Mouse (Mus musculus): Measurements from ENCODE around the gene Ccnd2. TPM values are rescaled to one million over a fixed set of nuclear protein-coding genes. Genes with fewer than 3 reads are reported as not detected.
A peak's percentile ranks its signal among the peaks of the same experiment; 100 is the strongest.

Ccnd2 gene
- total and polyA plus RNA-seq, 3 experiments = 67.3 to 407 (median 198) TPM

DNA sequence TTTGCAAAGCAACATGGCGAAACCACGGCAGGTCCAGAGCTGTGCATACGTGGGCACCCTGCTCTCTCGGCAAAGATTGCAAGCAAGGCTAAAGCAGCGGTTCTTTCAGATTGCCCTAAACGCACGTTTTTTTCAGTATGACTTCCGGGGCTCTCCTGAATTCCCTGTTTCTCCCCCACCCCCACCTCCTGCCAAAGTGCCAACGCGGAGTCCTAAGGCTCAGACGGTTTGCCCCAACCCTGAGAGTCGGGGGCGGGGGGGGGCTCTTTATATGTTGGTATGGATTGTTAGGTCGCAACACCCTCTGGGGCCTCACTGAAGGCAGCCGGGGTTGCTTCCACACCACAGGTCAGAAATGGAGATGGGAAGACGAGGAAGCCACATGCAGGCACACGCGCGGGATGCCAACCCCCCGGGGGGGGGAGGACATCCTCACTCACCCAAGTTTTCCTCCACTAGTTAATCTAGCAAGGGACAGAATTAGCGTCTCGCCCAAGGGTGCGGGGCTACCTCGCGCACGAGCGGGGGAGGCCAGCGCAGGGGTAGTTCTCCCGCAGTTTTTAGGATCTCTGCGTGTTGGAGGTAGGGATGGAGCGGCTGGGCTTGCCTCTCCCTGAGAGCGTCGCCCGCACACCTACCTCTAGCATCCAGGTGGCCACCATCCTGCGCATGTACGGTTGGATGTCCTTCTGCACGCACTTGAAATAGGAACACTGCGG lies 1.9 kb downstream of the Ccnd2 start (continued):
- no peak for TF ChIP-seq E2F4 (IDR thresholded peaks at IDR 0.05; ENCODE audit: borderline replicate concordance, low read depth, low read length)
- no peak for TF ChIP-seq HCFC1 (IDR thresholded peaks at IDR 0.05; ENCODE audit: low read depth, low read length)
- no peak for TF ChIP-seq ZKSCAN1 (IDR thresholded peaks at IDR 0.05; ENCODE audit: low read depth, low read length)
- TF ChIP-seq GATA1 (IDR thresholded peaks at IDR 0.05; ENCODE audit: low read depth, low read length) = no peak
- 0 out of 2 replicates have a peak, but pooled peaks have one; percentile 17 for TF ChIP-seq CHD1 (IDR thresholded peaks at IDR 0.05; ENCODE audit: low read depth, low read length)
- TF ChIP-seq BHLHE40 (IDR thresholded peaks at IDR 0.05; ENCODE audit: borderline replicate concordance, low read depth, low read length) = peak; percentile 38; the same call in 1 of the 2 replicates
- TF ChIP-seq JUND (IDR thresholded peaks at IDR 0.05; ENCODE audit: low read depth, low read length) = no peak
- TF ChIP-seq UBTF (IDR thresholded peaks at IDR 0.05; ENCODE audit: borderline replicate concordance, insufficient read depth, low read depth, low read length) = no peak
- TF ChIP-seq CTCF (IDR thresholded peaks at IDR 0.05 in 2 of 3, conservative IDR thresholded peaks at IDR 0.05 in 1 of 3; ENCODE audit: control insufficient read depth in 1 of 3, insufficient read depth in 1 of 3, low read depth in 2 of 3, low read length in 3 of 3, poor library complexity in 1 of 3, severe bottlenecking in 1 of 3) = no peak

DNA sequence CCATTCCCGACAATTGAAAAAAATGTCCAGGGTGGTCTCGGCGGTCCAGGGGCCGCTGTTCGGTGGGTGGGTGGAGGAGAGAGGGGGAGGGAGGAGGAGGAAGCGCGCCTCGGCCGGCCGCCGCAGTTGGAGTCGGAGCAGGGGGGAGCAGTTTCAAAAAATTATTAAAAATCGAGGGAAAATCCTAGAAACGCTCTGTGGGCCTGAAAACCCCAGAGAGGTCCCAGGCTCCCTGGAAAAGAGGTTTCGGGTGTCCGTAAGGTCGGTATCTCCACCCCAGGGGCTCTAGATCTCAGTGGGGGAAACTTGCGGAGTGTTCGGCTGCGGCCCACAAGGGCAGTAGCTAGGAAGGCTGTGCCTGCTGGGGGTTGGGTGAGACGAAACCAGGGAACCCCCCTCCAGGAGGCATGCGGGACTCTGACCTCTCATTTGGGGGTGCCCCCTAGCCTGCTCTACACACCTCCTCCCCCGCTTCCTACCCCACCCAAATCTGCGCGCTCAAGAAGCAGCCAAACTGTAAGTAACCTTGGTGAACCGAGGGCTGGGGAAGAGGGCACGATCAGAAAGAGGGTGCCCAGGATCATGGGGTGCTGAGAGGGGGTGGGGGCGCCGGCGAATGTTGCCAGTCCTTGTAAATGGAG lies 2.6 kb downstream of the Ccnd2 start:
- H3K4me1 ChIP-seq (ENCODE audit: control insufficient read depth in 1 of 2, insufficient read depth in 2 of 2, low read length in 2 of 2) = peaks cover 17 to 42% of the 10 kb centered on the region in 2 experiments
- H3K27me3 ChIP-seq (ENCODE audit: control insufficient read depth in 1 of 2, insufficient read depth in 2 of 2, low read length in 2 of 2) = no peaks in the 10 kb centered on the region
- peaks cover 36% of the 10 kb centered on the region for H3K79me2 ChIP-seq (ENCODE audit: control insufficient read depth, insufficient read depth, low read length, poor library complexity)
- peaks cover 5 to 38% of the 10 kb centered on the region in 2 experiments for H3K36me3 ChIP-seq (ENCODE audit: control insufficient read depth in 1 of 2, insufficient read depth in 2 of 2, low read length in 2 of 2)
- peak overlapping the region; percentile 90 for H3K27ac ChIP-seq (ENCODE audit: control insufficient read depth, low read depth, low read length)
- peak in 1 of 2 experiments; percentile 3; a peak in 1 of 4 replicates for TF ChIP-seq EP300 (IDR thresholded peaks at IDR 0.05; ENCODE audit: low read depth in 1 of 2, low read length in 2 of 2)
- TF ChIP-seq MAX (IDR thresholded peaks at IDR 0.05; ENCODE audit: low read length) = no peak
- no peak for TF ChIP-seq MEF2A (IDR thresholded peaks at IDR 0.05; ENCODE audit: extremely low read depth, insufficient replicate concordance, low read depth, low read length, poor library complexity, severe bottlenecking)
- TF ChIP-seq TBP (IDR thresholded peaks at IDR 0.05; ENCODE audit: low read depth, low read length) = no peak
- no peak for TF ChIP-seq BHLHE40 (IDR thresholded peaks at IDR 0.05; ENCODE audit: borderline replicate concordance, low read depth, low read length)
- no peak for TF ChIP-seq MYB (IDR thresholded peaks at IDR 0.05; ENCODE audit: low read depth, low read length)
- TF ChIP-seq MAZ (IDR thresholded peaks at IDR 0.05; ENCODE audit: low read depth, low read length) = no peak; the same call in 1 of the 2 replicates
- no peak for TF ChIP-seq GATA1 (IDR thresholded peaks at IDR 0.05; ENCODE audit: low read depth, low read length)
- TF ChIP-seq E2F4 (IDR thresholded peaks at IDR 0.05; ENCODE audit: borderline replicate concordance, low read depth, low read length) = no peak
- peak; percentile 17; the same call in 1 of the 2 replicates for TF ChIP-seq NELFE (IDR thresholded peaks at IDR 0.05; ENCODE audit: low read depth, low read length)
- TF ChIP-seq CHD2 (IDR thresholded peaks at IDR 0.05; ENCODE audit: low read length) = no peak
- TF ChIP-seq ELF1 (IDR thresholded peaks at IDR 0.05; ENCODE audit: low read depth, low read length) = no peak
- TF ChIP-seq ZNF384 (IDR thresholded peaks at IDR 0.05; ENCODE audit: low read depth, low read length) = no peak
- TF ChIP-seq KAT2A (conservative IDR thresholded peaks at IDR 0.05; ENCODE audit: low read depth, low read length) = no peak
- TF ChIP-seq CHD1 (IDR thresholded peaks at IDR 0.05; ENCODE audit: low read depth, low read length) = peak; percentile 65; the same call in 1 of the 2 replicates
- TF ChIP-seq MYC (IDR thresholded peaks at IDR 0.05; ENCODE audit: low read depth, low read length) = no peak; the same call in 1 of the 2 replicates
- TF ChIP-seq NRF1 (IDR thresholded peaks at IDR 0.05; ENCODE audit: insufficient read depth, low read depth, low read length, poor library complexity, severe bottlenecking) = no peak
- TF ChIP-seq ETS1 (IDR thresholded peaks at IDR 0.05; ENCODE audit: low read depth, low read length) = peak; percentile 17; the same call in 1 of the 2 replicates
- peak in 1 of 2 experiments; percentile 52; a peak in 1 of 4 replicates for TF ChIP-seq POLR2A (IDR thresholded peaks at IDR 0.05; ENCODE audit: control insufficient read depth in 1 of 2, insufficient read depth in 1 of 2, low read depth in 1 of 2, low read length in 2 of 2, poor library complexity in 1 of 2)
- TF ChIP-seq ZMIZ1 (IDR thresholded peaks at IDR 0.05; ENCODE audit: low read depth, low read length) = no peak
- no peak for TF ChIP-seq POLR2AphosphoS5 (IDR thresholded peaks at IDR 0.05; ENCODE audit: borderline replicate concordance, low read depth, low read length)
- 0 out of 2 replicates have a peak, but pooled peaks have one; percentile 42 for TF ChIP-seq POLR2AphosphoS2 (IDR thresholded peaks at IDR 0.05; ENCODE audit: low read length)
- TF ChIP-seq GABPA (IDR thresholded peaks at IDR 0.05; ENCODE audit: low read depth, low read length) = no peak
- no peak for TF ChIP-seq JUND (IDR thresholded peaks at IDR 0.05; ENCODE audit: low read depth, low read length)
- TF ChIP-seq TCF12 (IDR thresholded peaks at IDR 0.05; ENCODE audit: low read depth, low read length) = no peak; the same call in 1 of the 2 replicates
- H3K9ac ChIP-seq (ENCODE audit: control insufficient read depth, low read depth, low read length, poor library complexity, severe bottlenecking) = peak overlapping the region; percentile 98
- peak; percentile 76 for DNase-seq (ENCODE audit: low read depth, low spot score)
- H3K4me3 ChIP-seq (ENCODE audit: control insufficient read depth in 1 of 2, insufficient read depth in 1 of 2, low read depth in 2 of 2, low read length in 2 of 2) = peak overlapping the region; percentile 87 to 95
- no peaks in the 10 kb centered on the region for H3K9me3 ChIP-seq (replicated peaks; ENCODE audit: insufficient read depth, low read length)

All from MEL (cell line).